Mouse (Mus musculus): ENCODE results near the gene Pop5. TPM values are rescaled to one million over a fixed set of nuclear protein-coding genes. Genes with fewer than 3 reads are reported as not detected.

The Pop5 gene
- polyA plus RNA-seq (2017; shearing (Covaris generic)): 100 to 1,000 TPM in 1 of 2 experiments, 10 to 100 TPM in 1; 84.0 to 114 TPM

DNA sequence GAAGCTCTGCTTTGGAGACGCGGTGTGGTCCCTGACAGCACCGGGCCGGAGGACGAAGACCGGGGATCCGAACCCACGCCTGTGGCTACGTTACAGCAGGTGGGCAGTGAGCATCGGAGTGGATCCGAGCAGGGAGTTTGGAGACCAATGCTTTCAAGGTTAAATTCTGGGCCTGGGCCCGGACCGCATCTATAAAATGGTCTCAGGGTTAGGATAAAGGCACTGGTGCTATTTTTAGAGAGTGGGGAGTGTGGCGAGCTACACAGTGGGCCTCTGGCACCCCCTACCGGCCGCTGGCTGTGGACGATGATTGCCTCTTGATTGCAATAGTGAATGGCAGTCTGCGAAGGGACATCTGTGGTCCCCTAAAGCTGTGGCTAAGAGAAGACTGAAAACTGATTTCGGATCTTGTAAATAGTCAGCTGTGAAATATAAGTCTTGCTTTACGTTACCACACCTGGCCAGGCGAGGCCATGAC, at the start of gene Pop5:
TSS of gene Pop5 (plus strand) at position 51 of the 478 bp plus-strand sequence.
- peak; percentile 65 for ATAC-seq

DNA sequence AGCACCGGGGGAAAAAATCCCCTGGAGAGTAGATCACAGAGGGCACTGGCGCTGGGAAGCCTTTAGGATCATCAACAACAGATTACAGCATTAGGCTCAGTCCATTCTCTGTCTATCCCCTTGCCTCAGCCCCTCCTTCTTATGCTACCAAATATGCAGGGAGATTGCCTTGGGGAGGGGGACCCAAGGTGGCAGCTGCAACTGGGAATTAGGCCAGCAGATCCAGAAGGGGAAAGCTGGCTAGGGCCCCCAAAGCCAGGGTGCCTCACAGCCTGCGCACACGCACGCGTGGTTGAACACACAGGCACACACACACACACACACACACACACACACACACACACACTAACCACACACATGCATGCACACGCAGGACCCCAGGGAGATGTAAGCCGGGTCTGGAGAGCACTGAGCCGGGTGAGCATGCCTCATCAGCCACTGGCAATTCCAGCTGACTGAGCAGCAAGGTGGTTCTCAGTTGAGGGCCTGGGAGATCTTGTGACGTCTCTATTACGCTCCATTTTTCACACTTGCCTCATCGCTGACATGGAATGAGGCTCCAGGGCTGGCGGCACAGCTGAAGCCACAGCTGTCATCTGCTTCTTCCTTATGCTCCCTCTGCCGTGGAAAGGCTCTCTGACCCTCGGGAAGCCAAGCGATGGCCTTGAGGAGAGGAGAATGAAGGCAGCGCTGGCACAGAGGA, 49.1 kb upstream of the Pop5 start:
- no peak for ATAC-seq

DNA sequence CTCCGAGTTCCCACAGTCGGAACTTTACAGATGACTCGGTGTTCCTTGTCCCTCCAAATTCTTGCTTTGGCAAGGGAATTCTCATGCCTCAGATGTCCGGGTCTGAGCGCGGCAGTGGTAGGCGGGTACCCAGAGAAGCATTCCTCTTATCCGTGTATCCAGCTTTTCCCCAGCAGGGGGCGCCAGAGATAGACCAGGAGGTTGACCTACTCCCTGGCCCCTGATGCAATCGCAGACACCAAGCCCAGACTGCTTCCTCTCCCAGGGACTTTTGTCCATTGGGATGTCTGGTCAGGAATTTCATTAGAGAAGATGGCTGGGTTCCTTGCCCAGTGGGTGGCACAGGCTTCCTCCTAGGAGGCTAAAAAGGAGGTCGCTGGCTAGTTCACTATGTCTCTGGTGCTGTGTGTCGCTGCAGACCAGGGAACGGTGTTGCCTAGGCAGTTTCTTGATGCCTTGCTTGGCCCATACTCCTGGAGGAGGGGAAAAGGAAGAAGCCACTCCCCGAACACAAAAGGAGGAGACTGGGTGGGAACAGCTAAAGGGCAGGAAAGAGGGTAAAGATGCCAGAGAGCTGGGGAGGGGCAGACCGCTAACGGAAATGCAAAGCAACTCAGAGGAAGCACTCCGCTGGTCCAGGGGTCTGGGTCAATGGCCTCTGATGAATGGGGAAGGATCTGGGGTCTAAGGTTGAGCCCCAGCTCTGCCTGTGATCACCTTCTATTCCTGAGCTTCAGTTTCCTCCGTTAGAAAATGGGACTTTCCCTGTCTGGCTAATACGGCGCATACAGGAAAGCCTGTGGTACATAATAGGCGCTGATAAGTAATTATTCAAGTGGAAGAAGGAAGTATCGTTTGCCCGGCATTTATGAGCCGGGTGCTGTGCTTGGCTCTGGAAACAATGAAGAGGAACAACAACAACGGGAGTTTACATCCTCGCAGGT, 48.2 kb upstream of the Pop5 start:
- peak; percentile 91 for ATAC-seq

- ATAC-seq: no peak
Measured at GRCm38 (mm10) chr5:115188824-115189223, 46.8 kb upstream of the Pop5 start.

DNA sequence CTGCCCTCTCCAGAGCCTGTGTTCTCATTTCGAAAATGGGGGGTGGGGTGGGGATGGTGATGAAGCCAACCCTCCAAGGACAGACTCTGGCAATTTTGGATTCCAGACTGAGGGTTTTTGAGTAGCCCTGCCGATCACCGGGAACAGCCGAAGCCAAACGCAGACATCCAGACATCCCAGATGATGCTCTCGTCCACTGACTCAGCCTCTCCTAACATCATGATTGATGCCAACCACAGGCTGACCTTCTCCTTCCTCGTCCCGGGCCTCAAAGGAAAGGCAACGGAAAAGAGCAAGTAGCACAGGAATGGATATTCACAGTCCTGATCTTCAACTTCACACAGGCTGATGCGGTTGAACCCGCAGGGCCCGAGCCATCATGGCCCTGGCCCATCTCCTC, 45.6 kb upstream of the Pop5 start:
- no peak for ATAC-seq

- no peak for ATAC-seq
Measured at GRCm38 (mm10) chr5:115191880-115192827, 43.5 kb upstream of the Pop5 start.

GRCm38 (mm10) chr5:115192828-115193195, 42.8 kb upstream of the Pop5 start:
- no peak for ATAC-seq

GRCm38 (mm10) chr5:115193226-115193625, 42.4 kb upstream of the Pop5 start:
- peak; percentile 70 for ATAC-seq

GRCm38 (mm10) chr5:115193669-115194625, 41.7 kb upstream of the Pop5 start, which contains the start of gene Cabp1:
TSS of gene Cabp1 (minus strand) at chr5:115194381.
- ATAC-seq: peak; percentile 68

GRCm38 (mm10) chr5:115194626-115195221, 40.9 kb upstream of the Pop5 start:
- ATAC-seq: no peak

- no peak for ATAC-seq
Measured at GRCm38 (mm10) chr5:115203735-115204561, 31.7 kb upstream of the Pop5 start.

DNA sequence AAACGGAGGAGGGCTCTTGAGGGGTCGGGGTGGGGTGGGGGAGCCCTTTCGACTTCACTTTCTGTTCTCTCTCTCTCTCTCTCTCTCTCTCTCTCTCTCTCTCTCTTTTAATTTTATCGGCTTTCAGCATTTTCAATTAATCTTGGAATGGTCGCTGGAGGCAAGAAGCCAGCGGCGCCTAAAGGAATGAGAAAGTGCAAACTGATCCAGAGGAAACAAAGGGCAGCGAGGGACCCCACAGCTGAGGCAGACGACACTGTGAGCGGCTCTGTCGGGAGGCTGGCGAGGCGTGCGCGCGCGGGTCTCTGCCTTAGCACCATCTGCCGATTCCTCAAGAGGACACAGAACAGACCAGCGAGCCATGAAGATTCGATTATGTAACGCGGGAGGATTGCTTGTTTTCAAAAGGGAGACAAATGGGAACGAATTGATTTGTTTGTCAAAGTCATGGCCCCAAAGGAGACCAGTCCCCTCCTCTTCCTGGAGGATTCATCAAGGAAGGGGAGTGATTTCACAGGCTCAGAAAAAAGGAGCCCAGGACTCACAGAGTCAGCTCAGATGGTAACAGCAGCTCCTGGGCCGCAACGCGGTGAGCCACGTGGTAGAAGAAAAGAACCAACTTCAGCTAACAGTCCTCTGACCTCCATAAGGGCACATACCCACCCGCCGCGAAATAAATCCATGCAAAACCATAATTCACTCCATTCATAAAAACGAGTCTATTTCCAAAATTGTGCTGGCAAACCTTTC, 30.9 kb upstream of the Pop5 start:
- ATAC-seq: no peak

GRCm38 (mm10) chr5:115207244-115207643, 28.4 kb upstream of the Pop5 start:
- ATAC-seq: no peak

GRCm38 (mm10) chr5:115207892-115208291, 27.7 kb upstream of the Pop5 start:
- no peak for ATAC-seq

GRCm38 (mm10) chr5:115208601-115209000, 27.0 kb upstream of the Pop5 start:
- no peak for ATAC-seq

- ATAC-seq: no peak
Measured at GRCm38 (mm10) chr5:115210380-115210779, 25.3 kb upstream of the Pop5 start.

GRCm38 (mm10) chr5:115212451-115212850, 23.2 kb upstream of the Pop5 start:
- no peak for ATAC-seq

GRCm38 (mm10) chr5:115212861-115213260, 22.8 kb upstream of the Pop5 start:
- ATAC-seq: no peak

DNA sequence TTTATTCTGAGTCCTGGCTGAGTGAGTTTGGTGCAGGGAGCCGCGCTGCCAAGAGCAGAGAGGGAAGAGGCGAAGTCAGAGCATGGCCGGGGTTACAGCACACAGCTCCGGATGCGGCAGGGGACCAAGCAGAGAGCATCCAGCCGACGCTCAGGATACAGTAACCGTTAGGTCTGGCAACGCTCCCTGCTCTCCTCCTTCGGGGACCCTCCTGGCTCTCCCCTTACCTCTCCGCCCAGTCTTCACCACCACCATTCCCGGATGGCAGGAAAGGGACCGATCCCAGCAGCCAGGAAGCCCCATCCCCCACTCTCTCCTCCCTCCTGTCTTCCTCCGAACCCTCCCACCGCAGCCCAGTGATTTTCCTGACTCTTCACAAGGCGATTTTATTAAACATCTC, 20.8 kb upstream of the Pop5 start:
- peak; percentile 37 for ATAC-seq

All from CD4-positive, CD25-positive, alpha-beta regulatory T cell, adult 4 months (primary cell).